Mouse (Mus musculus) C2C12 (cell line): Measurements from ENCODE around the gene Ttll6.

Source experiments
- CEBPB ChIP-seq: IDR thresholded peaks from one replicate; pipeline ENCODE4 v1.6.1; 2011; ENCODE audit warnings: low read depth, mild to moderate bottlenecking, control low read depth, moderate library complexity
- CTCF ChIP-seq: IDR thresholded peaks from one replicate; pipeline ENCODE4 v1.5.1; 2011; ENCODE audit not compliant: control insufficient read depth, insufficient read depth, insufficient read length
- MAX ChIP-seq: IDR thresholded peaks from one replicate; pipeline ENCODE4 v1.6.1; 2011; ENCODE audit warnings: mild to moderate bottlenecking, control low read depth
- USF1 ChIP-seq: IDR thresholded peaks from one replicate; pipeline ENCODE4 v1.6.1; 2011; ENCODE audit warnings: low read depth, mild to moderate bottlenecking, control low read depth, moderate library complexity

- TF ChIP-seq CTCF (no peak), MAX (no peak), CEBPB (no peak), USF1 (no peak)
These were observed 42.5 kb downstream of the Ttll6 start for GRCm38 (mm10) chr11:96175951-96176530.
